Mouse (Mus musculus) cortical plate, adult 2 months (tissue): ENCODE data around the gene Lrrc29.

Source experiments
- CTCF ChIP-seq: fragments of 200-500 bp; IDR thresholded peaks from 2 replicates; pipeline ENCODE4 v1.5.1; 2011; ENCODE audit warnings: mild to moderate bottlenecking, control low read depth, low read length; ENCODE audit not compliant: insufficient read depth; ENCODE audit errors: extremely low read depth
- POLR2A ChIP-seq: fragments of 200-500 bp; IDR thresholded peaks from 2 replicates; pipeline ENCODE4 v1.6.1; 2011; ENCODE audit warnings: mild to moderate bottlenecking, low read length, control low read depth; ENCODE audit not compliant: insufficient read depth; ENCODE audit errors: extremely low read depth

DNA sequence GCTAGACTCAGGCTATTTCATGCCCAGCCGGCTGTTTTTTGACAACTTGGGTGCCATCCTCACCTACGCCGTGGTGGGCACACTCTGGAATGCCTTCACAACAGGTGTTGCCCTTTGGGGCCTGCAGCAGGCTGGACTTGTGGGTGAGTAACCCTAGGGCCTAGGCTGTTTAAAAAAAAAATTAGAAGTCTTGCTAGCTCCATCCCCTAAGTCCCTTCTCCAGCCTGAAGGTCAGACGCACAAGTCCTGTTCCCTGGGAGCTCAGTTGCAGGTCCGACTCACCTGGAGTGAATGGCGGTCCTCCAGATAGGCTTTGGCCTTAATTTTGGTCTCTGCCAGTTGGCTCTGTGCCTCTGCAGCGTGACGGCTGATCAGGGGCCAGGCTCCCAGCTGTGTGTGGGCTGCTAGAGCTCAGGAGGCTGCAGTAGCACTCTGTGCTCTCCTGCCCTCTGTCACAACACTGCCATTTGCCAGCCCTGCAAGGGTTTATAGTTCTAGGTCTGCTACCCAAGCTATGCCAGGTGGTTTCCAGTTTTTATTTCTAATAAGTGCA is 27.6 kb upstream of the Lrrc29 start:
- no peak for TF ChIP-seq POLR2A
- no peak for TF ChIP-seq CTCF
